Mouse (Mus musculus): ENCODE measurements around the gene Stx1b. TPM values are rescaled to one million over a fixed set of nuclear protein-coding genes. Genes with fewer than 3 reads are reported as not detected.

Stx1b gene
- polyA plus RNA-seq, 1 experiment: 0.20 TPM

- Histone ChIP-seq H3K36me3 (ENCODE audit: control insufficient read depth, insufficient read depth) (peaks cover 10% of the 10 kb centered on the region), H3ac (ENCODE audit: control insufficient read depth, insufficient read length) (no peak within 1 kb of the TSS), H3K4me2 (ENCODE audit: low read depth) (peak within 1 kb of the TSS; percentile 74), H3K4me3 (no peak within 1 kb of the TSS), H3K79me2 (ENCODE audit: control insufficient read depth, insufficient read depth) (no peaks in the 10 kb centered on the region), H3K27me3 (ENCODE audit: control insufficient read depth, insufficient read depth, insufficient read length) (no peaks in the 10 kb centered on the region)
- TF ChIP-seq POLR2A (IDR thresholded peaks at IDR 0.05; ENCODE audit: insufficient read length, low read depth): peak; percentile 70
- TF ChIP-seq MAX (IDR thresholded peaks at IDR 0.05; ENCODE audit: low read depth): no peak
- peak; percentile 95 for TF ChIP-seq POLR2AphosphoS2 (IDR thresholded peaks at IDR 0.05; ENCODE audit: insufficient read length, low read depth)
Measured at GRCm38 (mm10) chr7:127800435-127801009, 23.8 kb downstream of the Stx1b start, which contains the start of gene Hsd3b7. Hsd3b7 (plus strand) TSS chr7:127800604.

GRCm38 (mm10) chr7:127799738-127800137, 24.6 kb downstream of the Stx1b start:
- Histone ChIP-seq H3K36me3 (ENCODE audit: control insufficient read depth, insufficient read depth) (peaks cover 14% of the 10 kb centered on the region), H3K4me2 (ENCODE audit: low read depth) (no peak overlapping the region), H3K27me3 (ENCODE audit: control insufficient read depth, insufficient read depth, insufficient read length) (no peaks in the 10 kb centered on the region), H3ac (ENCODE audit: control insufficient read depth, insufficient read length) (no peak overlapping the region), H3K4me3 (no peak overlapping the region), H3K79me2 (ENCODE audit: control insufficient read depth, insufficient read depth) (no peaks in the 10 kb centered on the region)
- no peak for TF ChIP-seq SRF (IDR thresholded peaks at IDR 0.05; ENCODE audit: control insufficient read depth, insufficient read length, low read depth)
- no peak for TF ChIP-seq MYOD1 (IDR thresholded peaks at IDR 0.05; ENCODE audit: control insufficient read depth in 1 of 3, insufficient read length in 2 of 3, low read depth in 2 of 3)

- TF ChIP-seq REST (IDR thresholded peaks at IDR 0.05; ENCODE audit: insufficient read depth, insufficient read length) (no peak), MYOG (IDR thresholded peaks at IDR 0.05; ENCODE audit: control insufficient read depth in 1 of 3, insufficient read depth in 1 of 3, insufficient read length in 2 of 3, low read depth in 2 of 3) (no peak), POLR2A (IDR thresholded peaks at IDR 0.05; ENCODE audit: insufficient read length, low read depth) (no peak), POLR2AphosphoS2 (IDR thresholded peaks at IDR 0.05; ENCODE audit: insufficient read length, low read depth) (no peak), SRF (IDR thresholded peaks at IDR 0.05; ENCODE audit: control insufficient read depth, insufficient read length, low read depth) (no peak), CEBPB (IDR thresholded peaks at IDR 0.05; ENCODE audit: insufficient read depth, poor library complexity, severe bottlenecking) (no peak), TCF12 (IDR thresholded peaks at IDR 0.05; ENCODE audit: insufficient read depth, poor library complexity, severe bottlenecking) (no peak), MAX (IDR thresholded peaks at IDR 0.05; ENCODE audit: low read depth) (no peak), E2F4 (IDR thresholded peaks at IDR 0.05; ENCODE audit: insufficient read depth) (no peak), MYOD1 (IDR thresholded peaks at IDR 0.05; ENCODE audit: control insufficient read depth in 1 of 3, insufficient read length in 2 of 3, low read depth in 2 of 3) (no peak), USF1 (IDR thresholded peaks at IDR 0.05; ENCODE audit: low read depth) (no peak), TCF3 (IDR thresholded peaks at IDR 0.05; ENCODE audit: insufficient read length, low read depth) (no peak)
- Histone ChIP-seq H3K36me3 (ENCODE audit: control insufficient read depth, insufficient read depth) (peaks cover 16% of the 10 kb centered on the region), H3ac (ENCODE audit: control insufficient read depth, insufficient read length) (no peak overlapping the region), H3K79me2 (ENCODE audit: control insufficient read depth, insufficient read depth) (no peaks in the 10 kb centered on the region), H3K27me3 (ENCODE audit: control insufficient read depth, insufficient read depth, insufficient read length) (no peaks in the 10 kb centered on the region), H3K4me2 (ENCODE audit: low read depth) (no peak overlapping the region), H3K4me3 (no peak overlapping the region)
Measured at GRCm38 (mm10) chr7:127799211-127799610, 25.1 kb downstream of the Stx1b start.

- Histone ChIP-seq H3K36me3 (ENCODE audit: control insufficient read depth, insufficient read depth) (peaks cover 16% of the 10 kb centered on the region), H3K4me2 (ENCODE audit: low read depth) (no peak overlapping the region)
Measured at GRCm38 (mm10) chr7:127798591-127798990, 25.8 kb downstream of the Stx1b start.

GRCm38 (mm10) chr7:127797076-127797845, 27.1 kb downstream of the Stx1b start:
- no peak overlapping the region for H3ac ChIP-seq (ENCODE audit: control insufficient read depth, insufficient read length)
- no peaks in the 10 kb centered on the region for H3K79me2 ChIP-seq (ENCODE audit: control insufficient read depth, insufficient read depth)
- H3K4me2 ChIP-seq (ENCODE audit: low read depth): no peak overlapping the region
- peaks cover 29% of the 10 kb centered on the region for H3K36me3 ChIP-seq (ENCODE audit: control insufficient read depth, insufficient read depth)
- H3K4me3 ChIP-seq: no peak overlapping the region
- TF ChIP-seq MYOD1 (IDR thresholded peaks at IDR 0.05; ENCODE audit: control insufficient read depth in 1 of 3, insufficient read length in 2 of 3, low read depth in 2 of 3) (no peak), TCF12 (IDR thresholded peaks at IDR 0.05; ENCODE audit: insufficient read depth, poor library complexity, severe bottlenecking) (no peak), POLR2AphosphoS2 (IDR thresholded peaks at IDR 0.05; ENCODE audit: insufficient read length, low read depth) (no peak), TCF3 (IDR thresholded peaks at IDR 0.05; ENCODE audit: insufficient read length, low read depth) (no peak)
- no peaks in the 10 kb centered on the region for H3K27me3 ChIP-seq (ENCODE audit: control insufficient read depth, insufficient read depth, insufficient read length)

More at GRCm38 (mm10) chr7:127798591-127798990, 25.8 kb downstream of the Stx1b start:
- Histone ChIP-seq H3ac (ENCODE audit: control insufficient read depth, insufficient read length) (no peak overlapping the region), H3K4me3 (no peak overlapping the region), H3K27me3 (ENCODE audit: control insufficient read depth, insufficient read depth, insufficient read length) (no peaks in the 10 kb centered on the region), H3K79me2 (ENCODE audit: control insufficient read depth, insufficient read depth) (no peaks in the 10 kb centered on the region)
- TF ChIP-seq E2F4 (IDR thresholded peaks at IDR 0.05; ENCODE audit: insufficient read depth) (no peak), MYOD1 (IDR thresholded peaks at IDR 0.05; ENCODE audit: control insufficient read depth in 1 of 3, insufficient read length in 2 of 3, low read depth in 2 of 3) (no peak), USF1 (IDR thresholded peaks at IDR 0.05; ENCODE audit: low read depth) (no peak), REST (IDR thresholded peaks at IDR 0.05; ENCODE audit: insufficient read depth, insufficient read length) (no peak), SRF (IDR thresholded peaks at IDR 0.05; ENCODE audit: control insufficient read depth, insufficient read length, low read depth) (no peak), MAX (IDR thresholded peaks at IDR 0.05; ENCODE audit: low read depth) (no peak), TCF12 (IDR thresholded peaks at IDR 0.05; ENCODE audit: insufficient read depth, poor library complexity, severe bottlenecking) (no peak), MYOG (IDR thresholded peaks at IDR 0.05; ENCODE audit: control insufficient read depth in 1 of 3, insufficient read depth in 1 of 3, insufficient read length in 2 of 3, low read depth in 2 of 3) (no peak), POLR2A (IDR thresholded peaks at IDR 0.05; ENCODE audit: insufficient read length, low read depth) (no peak)

Data from myocyte (in vitro differentiated cells).